Mouse (Mus musculus): ENCODE results near the gene Tubg1. TPM values are rescaled to one million over a fixed set of nuclear protein-coding genes. Genes with fewer than 3 reads are reported as not detected.
"Not testable (repeated sequence)": the region's sequence is repeated elsewhere in the genome, so short reads cannot be mapped to it uniquely, and the experiment has no call there.

Tubg1 gene
- polyA plus RNA-seq, 1 experiment from 2014 or later: 20.8 TPM

GRCm38 (mm10) chr11:101151063-101151462 is 31.3 kb downstream of the Tubg1 start:
- H3K9ac ChIP-seq (replicated peaks): no peak overlapping the region
- 48% methylated on average over 2 of the region's 2 CpGs for WGBS (ENCODE audit: insufficient replicate concordance)
- TF ChIP-seq CTCF (IDR thresholded peaks at IDR 0.05; ENCODE audit: low read depth): no peak
- TF ChIP-seq EP300 (IDR thresholded peaks at IDR 0.05; ENCODE audit: low read depth): no peak
- H3K27ac ChIP-seq (ENCODE audit: low read depth): no peak overlapping the region
- no peaks in the 10 kb centered on the region for H3K9me3 ChIP-seq (ENCODE audit: low read length)
- no peak overlapping the region for H3K4me3 ChIP-seq (ENCODE audit: low read depth, low read length)
- DNase-seq: no peak
- H3K4me2 ChIP-seq (ENCODE audit: low read depth, low read length): no peak overlapping the region
- H3K27me3 ChIP-seq (ENCODE audit: insufficient read depth, low read length): peaks cover 13% of the 10 kb centered on the region
- peaks cover 1% of the 10 kb centered on the region; the same call in 1 of the 2 replicates for H3K4me1 ChIP-seq (ENCODE audit: insufficient read depth)
- no peaks in the 10 kb centered on the region for H3K36me3 ChIP-seq (replicated peaks; ENCODE audit: insufficient read depth, low read length)
- no peak for ATAC-seq

GRCm38 (mm10) chr11:101152825-101153224 is 33.1 kb downstream of the Tubg1 start:
- H3K4me1 ChIP-seq (ENCODE audit: insufficient read depth): peaks cover 3% of the 10 kb centered on the region; the same call in 1 of the 2 replicates
- no peak for TF ChIP-seq EP300 (IDR thresholded peaks at IDR 0.05; ENCODE audit: low read depth)
- TF ChIP-seq CTCF (IDR thresholded peaks at IDR 0.05; ENCODE audit: low read depth): no peak
- no peak overlapping the region for H3K27ac ChIP-seq (ENCODE audit: low read depth)
- no peak overlapping the region for H3K4me3 ChIP-seq (ENCODE audit: low read depth, low read length)
- peaks cover 13% of the 10 kb centered on the region for H3K27me3 ChIP-seq (ENCODE audit: insufficient read depth, low read length)
- no peak overlapping the region for H3K9ac ChIP-seq (replicated peaks)
- DNase-seq: no peak
- no peaks in the 10 kb centered on the region for H3K36me3 ChIP-seq (replicated peaks; ENCODE audit: insufficient read depth, low read length)
- ATAC-seq: no peak
- 67% methylated on average over 1 of the region's 1 CpGs for WGBS (ENCODE audit: insufficient replicate concordance)
- H3K9me3 ChIP-seq (ENCODE audit: low read length): no peaks in the 10 kb centered on the region
- no peak overlapping the region for H3K4me2 ChIP-seq (ENCODE audit: low read depth, low read length)

GRCm38 (mm10) chr11:101154648-101155047 is 34.9 kb downstream of the Tubg1 start:
- H3K9ac ChIP-seq (replicated peaks): no peak overlapping the region
- H3K27me3 ChIP-seq (ENCODE audit: insufficient read depth, low read length): peaks cover 13% of the 10 kb centered on the region
- no peaks in the 10 kb centered on the region for H3K36me3 ChIP-seq (replicated peaks; ENCODE audit: insufficient read depth, low read length)
- H3K4me3 ChIP-seq (ENCODE audit: low read depth, low read length): no peak overlapping the region
- H3K4me2 ChIP-seq (ENCODE audit: low read depth, low read length): no peak overlapping the region
- DNase-seq (no peak), ATAC-seq (no peak)
- H3K4me1 ChIP-seq (ENCODE audit: insufficient read depth): peaks cover 3% of the 10 kb centered on the region; the same call in 1 of the 2 replicates
- H3K9me3 ChIP-seq (ENCODE audit: low read length): no peaks in the 10 kb centered on the region
- TF ChIP-seq EP300 (IDR thresholded peaks at IDR 0.05; ENCODE audit: low read depth) (no peak), CTCF (IDR thresholded peaks at IDR 0.05; ENCODE audit: low read depth) (no peak)
- H3K27ac ChIP-seq (ENCODE audit: low read depth): no peak overlapping the region

GRCm38 (mm10) chr11:101155151-101155550 is 35.4 kb downstream of the Tubg1 start:
- H3K9ac ChIP-seq (replicated peaks): no peak overlapping the region
- H3K4me1 ChIP-seq (ENCODE audit: insufficient read depth): peaks cover 3% of the 10 kb centered on the region; the same call in 1 of the 2 replicates
- ATAC-seq (no peak), DNase-seq (no peak)
- WGBS (ENCODE audit: insufficient replicate concordance): 67% methylated on average over 6 of the region's 6 CpGs
- H3K4me2 ChIP-seq (ENCODE audit: low read depth, low read length): no peak overlapping the region
- peaks cover 13% of the 10 kb centered on the region for H3K27me3 ChIP-seq (ENCODE audit: insufficient read depth, low read length)
- no peak overlapping the region for H3K4me3 ChIP-seq (ENCODE audit: low read depth, low read length)
- no peak for TF ChIP-seq EP300 (IDR thresholded peaks at IDR 0.05; ENCODE audit: low read depth)
- TF ChIP-seq CTCF (IDR thresholded peaks at IDR 0.05; ENCODE audit: low read depth): no peak
- H3K36me3 ChIP-seq (replicated peaks; ENCODE audit: insufficient read depth, low read length): no peaks in the 10 kb centered on the region
- H3K9me3 ChIP-seq (ENCODE audit: low read length): no peaks in the 10 kb centered on the region
- H3K27ac ChIP-seq (ENCODE audit: low read depth): no peak overlapping the region

- Histone ChIP-seq H3K36me3 (replicated peaks; ENCODE audit: insufficient read depth, low read length) (no peaks in the 10 kb centered on the region), H3K27ac (ENCODE audit: low read depth) (no peak within 1 kb of the TSS), H3K9ac (replicated peaks) (no peak within 1 kb of the TSS; the same call in 1 of the 2 replicates), H3K4me3 (ENCODE audit: low read depth, low read length) (peak within 1 kb of the TSS; percentile 6; the same call in 1 of the 2 replicates), H3K9me3 (ENCODE audit: low read length) (no peaks in the 10 kb centered on the region), H3K4me1 (ENCODE audit: insufficient read depth) (peaks cover 3% of the 10 kb centered on the region; the same call in 1 of the 2 replicates), H3K4me2 (ENCODE audit: low read depth, low read length) (peak within 1 kb of the TSS; percentile 57), H3K27me3 (ENCODE audit: insufficient read depth, low read length) (peaks cover 13% of the 10 kb centered on the region)
- peak; percentile 47 for DNase-seq
- peak; percentile 51; the same call in 1 of the 2 replicates for ATAC-seq
- WGBS (ENCODE audit: insufficient replicate concordance): 2% methylated on average over 36 of the region's 36 CpGs
- no peak for TF ChIP-seq EP300 (IDR thresholded peaks at IDR 0.05; ENCODE audit: low read depth)
- no peak for TF ChIP-seq CTCF (IDR thresholded peaks at IDR 0.05; ENCODE audit: low read depth)
These were observed 36.1 kb downstream of the Tubg1 start, which contains the start of gene Tubg2 for GRCm38 (mm10) chr11:101155728-101156371. TSS of gene Tubg2 (plus strand) at chr11:101155907.

GRCm38 (mm10) chr11:101160151-101160550 is 40.4 kb downstream of the Tubg1 start:
- peaks cover 34% of the 10 kb centered on the region for H3K27me3 ChIP-seq (ENCODE audit: insufficient read depth, low read length)
- not testable (repeated sequence) for H3K36me3 ChIP-seq (replicated peaks; ENCODE audit: insufficient read depth, low read length); H3K4me2 ChIP-seq (ENCODE audit: low read depth, low read length); DNase-seq; ATAC-seq; H3K27ac ChIP-seq (ENCODE audit: low read depth); H3K4me3 ChIP-seq (ENCODE audit: low read depth, low read length); H3K9me3 ChIP-seq (ENCODE audit: low read length); H3K9ac ChIP-seq (replicated peaks)
- peaks cover 14% of the 10 kb centered on the region for H3K4me1 ChIP-seq (ENCODE audit: insufficient read depth)
- WGBS (ENCODE audit: insufficient replicate concordance): 44% methylated on average over 5 of the region's 10 CpGs

- not testable (repeated sequence) for DNase-seq; H3K9ac ChIP-seq (replicated peaks); H3K36me3 ChIP-seq (replicated peaks; ENCODE audit: insufficient read depth, low read length); H3K9me3 ChIP-seq (ENCODE audit: low read length); H3K27ac ChIP-seq (ENCODE audit: low read depth); H3K4me2 ChIP-seq (ENCODE audit: low read depth, low read length); ATAC-seq; H3K4me3 ChIP-seq (ENCODE audit: low read depth, low read length)
- peaks cover 34% of the 10 kb centered on the region for H3K27me3 ChIP-seq (ENCODE audit: insufficient read depth, low read length)
- WGBS (ENCODE audit: insufficient replicate concordance): 72% methylated on average over 6 of the region's 8 CpGs
- H3K4me1 ChIP-seq (ENCODE audit: insufficient read depth): peaks cover 17% of the 10 kb centered on the region
These were observed 41.3 kb downstream of the Tubg1 start for GRCm38 (mm10) chr11:101160981-101161505.
